Mouse (Mus musculus) T-helper 2 cell (primary cell): ENCODE measurements around the gene Aebp2.
"Not testable (repeated sequence)": the region's sequence is repeated elsewhere in the genome, so short reads cannot be mapped to it uniquely, and the experiment has no call there.

Experiments
- in situ Hi-C: fragments of 300-600 bp; cut with MboI, MseI; formaldehyde crosslinking; loops from one replicate; pipeline ENCODE4 v1.15.1; 2025; ENCODE audit warnings: high pct_unique_total_duplicates

The Aebp2 gene

GRCm38 (mm10) chr6:140622391-140623225 lies at the start of gene Aebp2:
TSS of gene Aebp2 (plus strand) at chr6:140622663.
- in situ Hi-C loops: no loop called here

DNA sequence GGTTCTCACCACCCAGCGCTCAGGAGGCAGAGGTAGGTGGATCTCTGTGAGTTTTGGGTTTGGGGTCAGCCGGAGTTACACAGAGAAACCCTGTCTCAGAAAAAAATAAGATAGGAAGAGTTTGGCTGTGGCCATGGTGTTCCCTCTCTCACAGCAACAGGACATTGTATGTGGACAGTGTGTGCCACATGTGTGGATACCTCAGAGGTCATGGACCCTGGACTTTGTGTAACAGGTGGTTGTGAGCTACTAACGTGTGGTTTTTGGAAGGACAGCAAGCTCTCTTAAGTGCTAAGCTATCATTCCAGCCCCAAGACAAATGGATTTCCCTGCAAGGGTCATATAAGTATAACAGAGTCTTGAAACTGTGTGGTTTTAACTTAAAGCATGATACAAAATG lies 47.5 kb upstream of the Aebp2 start:
- in situ Hi-C loops: no loop called here

DNA sequence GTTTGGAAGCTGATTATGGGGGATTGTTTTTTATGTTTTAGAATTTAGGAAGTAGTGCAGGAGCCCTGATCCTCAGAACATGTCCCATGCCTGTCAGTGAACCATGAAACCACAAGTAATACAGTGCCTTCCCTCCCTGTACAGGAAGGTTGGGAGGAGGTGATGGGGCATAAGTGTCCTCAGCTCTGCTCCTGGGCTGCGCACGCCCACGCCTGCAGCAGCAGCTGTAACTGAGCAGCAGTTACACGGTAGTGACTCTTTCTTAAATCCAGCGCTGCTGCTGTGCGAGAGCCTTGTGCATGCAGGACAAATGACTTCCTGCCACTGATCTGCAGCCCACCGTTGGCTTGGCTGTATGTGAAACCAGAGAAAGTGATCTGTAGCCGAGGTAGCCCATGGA lies 46.3 kb upstream of the Aebp2 start:
- in situ Hi-C loops: no loop called here

GRCm38 (mm10) chr6:140576961-140577821 lies 45.3 kb upstream of the Aebp2 start:
- in situ Hi-C loops: no loop called here

DNA sequence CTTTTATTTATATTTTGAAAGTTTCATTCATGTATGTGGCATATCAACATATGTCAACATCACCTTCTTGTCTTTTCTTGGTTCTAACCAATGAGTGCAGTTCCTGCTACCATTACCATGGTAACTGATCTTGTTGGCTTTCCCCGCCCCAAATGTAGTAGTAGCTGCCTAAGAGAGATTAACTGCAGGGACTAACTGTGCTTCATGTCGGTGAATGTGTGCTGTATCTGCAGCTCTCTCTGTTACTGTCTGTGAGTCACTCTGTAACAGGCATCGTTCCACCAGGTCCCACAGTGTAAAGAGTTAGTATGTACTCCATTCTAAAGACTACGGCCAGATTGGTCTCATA lies 44.7 kb upstream of the Aebp2 start:
- in situ Hi-C loops: no loop called here

GRCm38 (mm10) chr6:140578985-140579384 lies 43.5 kb upstream of the Aebp2 start:
- in situ Hi-C loops: not testable (repeated sequence)

DNA sequence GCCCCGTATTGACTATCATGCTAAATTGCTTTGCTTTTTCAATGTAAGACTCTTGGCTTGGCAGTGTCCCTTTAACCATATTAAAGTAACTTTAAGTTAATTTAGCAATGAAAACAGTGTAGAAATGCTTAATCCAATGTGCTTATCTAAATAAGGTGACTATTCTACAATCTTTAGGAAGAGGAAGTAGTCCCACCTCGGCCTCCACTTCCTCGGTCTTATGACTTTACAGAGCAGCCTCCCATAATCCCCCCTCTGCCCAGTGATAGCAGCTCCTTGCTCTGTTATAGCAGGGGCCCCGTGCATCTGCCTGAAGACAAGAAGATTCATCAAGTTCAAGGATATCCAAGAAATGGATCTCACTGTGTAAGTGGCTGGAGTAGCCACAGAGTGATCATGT lies 42.3 kb upstream of the Aebp2 start:
- in situ Hi-C loops: no loop called here

- in situ Hi-C loops: no loop called here
These were observed 35.7 kb upstream of the Aebp2 start for GRCm38 (mm10) chr6:140586714-140587259.

DNA sequence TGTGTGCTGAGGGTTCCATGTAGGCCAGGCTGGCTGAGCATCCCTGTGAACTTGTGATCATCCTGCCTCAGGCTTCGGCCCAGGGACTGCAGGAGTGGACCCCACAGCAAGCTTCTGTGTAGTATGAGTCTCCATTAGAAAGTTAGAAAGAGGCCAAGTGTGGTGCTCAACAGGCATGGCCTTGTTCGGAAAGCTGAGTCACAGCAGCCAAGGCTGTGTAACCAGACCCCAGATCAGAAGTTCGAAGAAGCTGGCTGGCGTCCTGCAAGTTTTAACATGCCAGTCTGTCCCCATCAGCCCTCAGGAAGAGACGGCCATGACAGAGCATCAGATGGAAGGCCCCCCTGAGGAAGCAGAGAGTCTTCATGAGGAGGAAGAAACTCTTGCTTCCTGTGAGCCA lies 31.1 kb upstream of the Aebp2 start:
- in situ Hi-C loops: no loop called here

GRCm38 (mm10) chr6:140592713-140593112 lies 29.8 kb upstream of the Aebp2 start:
- in situ Hi-C loops: no loop called here

DNA sequence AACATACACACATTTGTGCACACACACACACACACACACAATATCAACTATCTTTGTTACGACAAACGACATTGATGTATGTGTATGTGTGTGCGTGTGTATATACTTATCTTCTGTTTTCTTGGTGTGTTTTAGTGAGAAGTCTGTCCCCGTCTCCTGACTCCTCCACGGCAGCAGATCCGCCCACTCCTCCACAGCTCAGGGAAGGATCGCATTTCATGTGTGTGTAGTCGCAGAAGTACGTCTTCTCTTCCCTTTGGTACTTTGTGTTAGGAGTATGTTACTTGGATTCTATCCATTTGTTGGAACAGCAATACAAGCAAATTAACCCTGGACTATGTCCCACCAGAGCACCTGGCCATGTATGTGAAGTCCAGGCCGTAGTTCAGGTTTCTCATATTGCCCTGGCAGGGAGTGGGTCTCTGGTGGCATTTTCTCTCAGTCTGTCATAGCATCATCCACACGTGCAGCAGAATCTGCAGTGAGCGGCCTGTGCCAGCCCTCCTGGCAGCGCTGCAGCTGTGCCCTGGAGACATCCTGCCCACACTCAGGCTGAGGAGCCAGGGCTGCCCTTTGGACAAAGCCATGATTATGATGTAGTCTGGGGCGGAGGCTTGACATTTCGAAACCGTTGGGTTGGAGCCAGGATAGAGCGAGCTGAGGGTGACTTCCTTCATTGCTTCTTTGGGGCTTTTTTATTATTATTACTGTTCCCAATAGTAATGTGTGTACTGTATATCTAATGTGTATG lies 28.9 kb upstream of the Aebp2 start:
- in situ Hi-C loops: no loop called here

DNA sequence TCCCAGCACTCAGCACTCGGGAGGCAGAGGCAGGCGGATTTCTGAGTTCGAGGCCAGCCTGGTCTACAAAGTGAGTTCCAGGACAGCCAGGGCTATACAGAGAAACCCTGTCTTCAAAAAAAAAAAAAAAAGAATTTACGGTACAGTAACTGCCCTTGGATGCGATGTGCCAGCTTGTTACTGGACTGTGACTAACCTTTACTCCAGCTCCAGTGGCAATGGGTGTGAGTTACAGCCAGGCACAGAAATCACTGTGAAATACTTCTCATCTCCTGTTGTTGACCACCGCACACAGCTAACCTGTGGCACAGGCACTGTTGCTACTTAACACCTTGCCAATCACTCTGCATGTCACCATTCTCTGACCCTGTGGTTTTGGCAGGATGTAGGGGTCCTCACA lies 26.9 kb upstream of the Aebp2 start:
- in situ Hi-C loops: loop anchor here (5.0 kb wide), 1 partner anchor 33 kb away; no protein-coding TSS in a partner anchor

DNA sequence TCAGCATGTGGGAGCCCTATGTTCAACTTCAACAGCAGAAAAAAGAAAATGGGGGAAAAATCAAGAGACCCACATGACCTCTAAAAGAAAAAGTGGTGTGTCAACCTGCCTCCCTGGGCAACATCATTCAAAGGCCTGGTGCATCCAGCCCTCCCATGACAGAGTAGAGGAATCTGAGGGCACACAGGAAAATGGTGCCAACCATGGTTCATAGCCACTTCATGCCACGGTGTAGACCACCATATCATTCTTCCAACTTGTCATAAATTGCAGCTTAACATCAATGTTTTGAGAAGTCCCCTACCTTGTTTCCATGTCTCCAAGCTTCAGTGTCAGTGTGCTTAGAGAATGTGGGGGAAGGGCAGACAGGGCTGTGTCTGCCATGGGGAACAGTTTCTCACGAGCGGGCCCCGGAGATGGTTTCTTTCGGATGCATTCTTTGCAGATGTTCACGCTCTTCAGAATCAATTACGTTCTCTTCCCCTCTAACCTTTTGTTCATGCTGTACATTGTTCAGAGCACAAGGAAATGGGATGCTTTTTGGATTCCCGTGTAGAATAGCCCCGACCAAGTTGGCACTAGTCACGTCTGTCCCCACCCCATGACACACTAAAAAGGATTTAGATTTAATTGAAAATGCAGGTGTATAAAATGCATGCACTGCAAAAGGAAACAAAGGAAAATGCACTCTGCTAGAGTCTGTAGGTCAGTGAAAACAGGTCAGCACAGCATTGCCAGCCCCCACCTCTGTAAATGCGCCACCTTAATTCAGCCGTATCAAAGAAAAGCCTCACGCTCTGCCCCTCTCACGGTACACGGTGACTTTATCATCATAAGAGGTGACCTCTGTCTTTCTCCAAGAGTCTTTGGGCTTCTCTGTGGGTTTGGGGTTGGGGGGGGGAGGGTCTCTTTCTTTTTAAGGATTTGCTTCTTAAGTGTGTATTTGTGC lies 24.8 kb upstream of the Aebp2 start:
- in situ Hi-C loops: loop anchor here (5.0 kb wide), 1 partner anchor 35 kb away; no protein-coding TSS in a partner anchor

DNA sequence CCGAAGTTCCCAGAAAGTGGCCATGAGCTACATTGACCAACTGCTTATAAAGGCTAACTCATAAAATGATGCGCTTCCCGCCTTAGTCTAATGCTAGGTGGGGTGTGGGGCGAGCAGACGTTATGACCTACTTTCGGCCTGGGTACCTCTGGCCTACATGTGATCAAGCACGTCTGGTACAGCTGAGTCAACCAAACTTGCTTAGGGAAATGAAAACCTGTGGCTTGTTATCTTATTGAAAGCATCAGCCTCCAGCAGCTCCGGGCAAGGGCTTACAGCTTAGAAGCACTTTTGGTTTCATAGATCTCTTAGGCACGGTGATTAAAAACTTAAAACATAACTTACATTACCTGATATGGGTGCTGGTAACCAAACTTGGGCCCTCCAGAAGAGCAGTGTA lies 23.9 kb upstream of the Aebp2 start:
- in situ Hi-C loops: loop anchor here (5.0 kb wide), 1 partner anchor 36 kb away; no protein-coding TSS in a partner anchor

- in situ Hi-C loops: loop anchor here (5.0 kb wide), 1 partner anchor 37 kb away; no protein-coding TSS in a partner anchor
These were observed 23.1 kb upstream of the Aebp2 start for GRCm38 (mm10) chr6:140599337-140599736.

DNA sequence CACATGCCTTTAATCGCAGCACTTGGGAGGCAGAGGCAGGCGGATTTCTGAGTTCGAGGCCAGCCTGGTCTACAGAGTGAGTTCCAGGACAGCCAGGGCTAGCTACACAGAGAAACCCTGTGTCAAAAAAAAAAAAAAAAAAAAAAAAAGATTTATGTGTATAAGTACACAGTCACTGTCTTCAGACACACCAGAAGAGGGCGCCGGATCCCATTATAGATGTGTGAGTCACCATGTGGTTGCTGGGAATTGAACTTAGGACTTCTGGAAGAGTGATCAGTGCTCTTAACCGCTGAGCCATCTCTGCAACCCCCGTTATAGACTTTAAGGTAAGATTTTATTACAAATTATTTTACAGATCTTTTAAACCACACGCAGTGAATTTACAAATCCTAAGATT lies 21.8 kb upstream of the Aebp2 start:
- in situ Hi-C loops: not testable (repeated sequence)

GRCm38 (mm10) chr6:140601175-140601574 lies 21.3 kb upstream of the Aebp2 start:
- in situ Hi-C loops: no loop called here

DNA sequence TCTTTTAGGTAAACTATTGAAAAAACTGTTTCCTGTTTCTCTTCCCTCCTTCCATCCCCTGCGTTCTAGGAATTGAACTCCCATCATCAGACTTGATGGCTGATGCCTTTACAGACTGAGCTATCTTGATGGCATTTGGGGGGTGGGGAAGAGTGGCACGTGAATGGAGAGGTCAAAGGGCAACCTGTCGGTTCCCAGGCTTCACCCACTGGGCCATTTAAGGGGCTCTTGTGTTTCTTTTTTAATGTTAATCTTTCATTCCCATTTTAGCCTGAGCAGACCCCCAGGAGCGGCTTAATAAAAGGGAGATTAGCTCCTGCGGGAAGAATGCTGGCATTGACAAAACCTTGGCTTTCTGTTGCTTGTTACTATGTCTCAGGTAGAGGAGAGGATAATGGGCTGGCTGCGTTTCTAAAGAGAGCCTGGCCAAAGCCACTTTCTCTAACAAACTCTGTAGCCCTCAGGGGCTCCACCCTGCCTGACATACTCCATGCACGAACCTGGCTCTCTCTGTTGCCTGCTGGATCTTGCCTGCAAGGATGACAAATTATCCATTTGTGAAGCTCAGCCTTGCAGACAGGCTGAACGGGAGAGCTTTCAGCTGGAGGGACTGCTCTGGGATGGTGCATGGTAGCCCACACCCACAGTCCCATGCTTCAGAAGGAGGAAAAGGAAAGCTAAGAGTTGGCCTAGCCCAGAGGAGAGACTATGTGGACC lies 19.1 kb upstream of the Aebp2 start:
- in situ Hi-C loops: no loop called here

DNA sequence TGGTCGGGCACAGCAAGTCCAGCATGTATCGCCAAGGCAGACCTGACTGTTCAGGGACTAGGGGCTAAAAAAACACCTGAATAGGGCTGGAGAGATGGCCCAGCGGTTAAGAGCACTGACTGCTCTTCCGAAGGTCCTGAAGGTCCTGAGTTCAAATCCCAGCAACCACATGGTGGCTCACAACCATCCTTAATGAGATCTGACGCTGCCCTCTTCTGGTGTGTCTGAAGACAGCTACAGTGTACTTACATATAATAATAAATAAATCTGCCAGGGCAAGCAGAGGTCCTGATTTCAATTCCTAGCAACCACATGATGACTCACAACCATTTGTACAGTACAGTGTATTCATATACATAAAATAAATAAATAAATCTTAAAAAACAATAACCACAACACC lies 17.3 kb upstream of the Aebp2 start:
- in situ Hi-C loops: not testable (repeated sequence)

GRCm38 (mm10) chr6:140605732-140606131 lies 16.7 kb upstream of the Aebp2 start:
- in situ Hi-C loops: no loop called here
